Mouse (Mus musculus) embryo, embryonic 10 days (tissue): ENCODE measurements around the gene Rnf113a2.
A peak's percentile ranks its signal among the peaks of the same experiment; 100 is the strongest.

Experiments
- DNase-seq: peaks from one replicate; pipeline ENCODE4 v3.0.0-alpha.2; 2015; ENCODE audit warnings: low spot score

Rnf113a2 gene

GRCm38 (mm10) chr12:84408819-84409507, 8.0 kb upstream of the Rnf113a2 start, which contains the start of the genes Entpd5 and Bbof1:
Gene Entpd5 (minus strand): TSS chr12:84409029.
Gene Bbof1 (plus strand): TSS chr12:84409071.
- peak; percentile 92 for DNase-seq

- DNase-seq, result no peak
Observed at GRCm38 (mm10) chr12:84417605-84417922, 568 bp downstream of the Rnf113a2 start.

- DNase-seq, result no peak
Observed at GRCm38 (mm10) chr12:84423990-84424389, 7.0 kb downstream of the Rnf113a2 start.

- DNase-seq, result no peak
Observed at GRCm38 (mm10) chr12:84429825-84430224, 12.8 kb downstream of the Rnf113a2 start.

GRCm38 (mm10) chr12:84438697-84439096, 21.7 kb downstream of the Rnf113a2 start:
- DNase-seq, result no peak

- no peak for DNase-seq
Observed at GRCm38 (mm10) chr12:84442526-84442925, 25.5 kb downstream of the Rnf113a2 start.

- no peak for DNase-seq
Observed at GRCm38 (mm10) chr12:84447386-84447785, 30.4 kb downstream of the Rnf113a2 start.

GRCm38 (mm10) chr12:84448181-84448580, 31.2 kb downstream of the Rnf113a2 start:
- DNase-seq, result no peak

GRCm38 (mm10) chr12:84449887-84450286, 32.9 kb downstream of the Rnf113a2 start:
- DNase-seq, result no peak

GRCm38 (mm10) chr12:84450351-84450717, 33.3 kb downstream of the Rnf113a2 start:
- DNase-seq, result peak; percentile 5

- peak; percentile 99 for DNase-seq
Observed at GRCm38 (mm10) chr12:84450718-84451646, 34.0 kb downstream of the Rnf113a2 start, which contains the start of the genes Aldh6a1 and Lin52. Gene Aldh6a1 (minus strand): TSS chr12:84451004. Gene Lin52 (plus strand): TSS chr12:84451422.

- peak; percentile 9 for DNase-seq
Observed at GRCm38 (mm10) chr12:84451801-84452200, 34.8 kb downstream of the Rnf113a2 start.

GRCm38 (mm10) chr12:84456911-84457310, 39.9 kb downstream of the Rnf113a2 start:
- DNase-seq, result no peak

- no peak for DNase-seq
Observed at GRCm38 (mm10) chr12:84459845-84460244, 42.8 kb downstream of the Rnf113a2 start.

- DNase-seq, result no peak
Observed at GRCm38 (mm10) chr12:84461416-84461815, 44.4 kb downstream of the Rnf113a2 start.

GRCm38 (mm10) chr12:84462856-84463255, 45.9 kb downstream of the Rnf113a2 start:
- no peak for DNase-seq
